Mouse (Mus musculus) lung, embryonic 16.5 days (tissue): Measurements from ENCODE around the gene Fndc3b. TPM values are rescaled to one million over a fixed set of nuclear protein-coding genes. Genes with fewer than 3 reads are reported as not detected.

ENCODE experiments used
- ATAC-seq: fragments of 200-750 bp; cut with Nextera tagmentation; 2 replicates; pipeline ENCODE4 v1.8.0; 2017; ENCODE audit warnings: low read depth, mild to moderate bottlenecking, moderate library complexity
- H3K27ac ChIP-seq: fragments of 300-500 bp; sonication (generic); 2 replicates; pipeline ENCODE4 v1.5.1; 2014; ENCODE audit warnings: mild to moderate bottlenecking, control low read depth, low read length
- H3K27me3 ChIP-seq: fragments of 300-500 bp; sonication (generic); 2 replicates; pipeline ENCODE4 v1.6.1; 2014; ENCODE audit warnings: low read depth, low read length, mixed read lengths; ENCODE audit not compliant: control insufficient read depth, insufficient read depth
- H3K36me3 ChIP-seq: fragments of 300-500 bp; sonication (generic); 2 replicates; pipeline ENCODE4 v1.6.1; 2014; ENCODE audit warnings: low read length; ENCODE audit not compliant: control insufficient read depth, insufficient read depth
- H3K4me1 ChIP-seq: fragments of 300-500 bp; sonication (generic); replicated peaks from 2 replicates; pipeline ENCODE4 v1.6.1; 2014; ENCODE audit warnings: low read length, mixed read lengths; ENCODE audit not compliant: control insufficient read depth, insufficient read depth
- H3K4me2 ChIP-seq: fragments of 300-500 bp; sonication (generic); 2 replicates; pipeline ENCODE4 v1.6.1; 2014; ENCODE audit warnings: low read depth, low read length, control low read depth
- H3K4me3 ChIP-seq: fragments of 300-500 bp; sonication (generic); 2 replicates; pipeline ENCODE4 v1.5.1; 2014; ENCODE audit warnings: mild to moderate bottlenecking, low read length, control low read depth
- H3K9ac ChIP-seq: fragments of 300-500 bp; sonication (generic); 2 replicates; pipeline ENCODE4 v1.6.1; 2014; ENCODE audit warnings: low read length, control low read depth
- H3K9me3 ChIP-seq: fragments of 300-500 bp; sonication (generic); 2 replicates; pipeline ENCODE4 v1.6.1; 2016; ENCODE audit warnings: low read length; ENCODE audit not compliant: control insufficient read depth
- WGBS: fragments of 180-500 bp; shearing (Covaris S2); extraction: QIAGEN DNeasy Blood & Tissue Kit; methylation state at CpG from one replicate; pipeline ENCODE4 v1.1.7; 2014; 5-methylcytosine and 5-hydroxymethylcytosine counted together
- polyA plus RNA-seq: library from polyadenylated mRNA; unstranded; fragments of >200 nt; fragmentation: Nextera tagmentation; extraction: Ambion mirVana; gene quantifications from 2 replicates; pipeline ENCODE4 v1.2.1, GENCODE M21; 2015

Fndc3b gene
- polyA plus RNA-seq, 1 experiment from 2014 or later, result 36.3 TPM

DNA sequence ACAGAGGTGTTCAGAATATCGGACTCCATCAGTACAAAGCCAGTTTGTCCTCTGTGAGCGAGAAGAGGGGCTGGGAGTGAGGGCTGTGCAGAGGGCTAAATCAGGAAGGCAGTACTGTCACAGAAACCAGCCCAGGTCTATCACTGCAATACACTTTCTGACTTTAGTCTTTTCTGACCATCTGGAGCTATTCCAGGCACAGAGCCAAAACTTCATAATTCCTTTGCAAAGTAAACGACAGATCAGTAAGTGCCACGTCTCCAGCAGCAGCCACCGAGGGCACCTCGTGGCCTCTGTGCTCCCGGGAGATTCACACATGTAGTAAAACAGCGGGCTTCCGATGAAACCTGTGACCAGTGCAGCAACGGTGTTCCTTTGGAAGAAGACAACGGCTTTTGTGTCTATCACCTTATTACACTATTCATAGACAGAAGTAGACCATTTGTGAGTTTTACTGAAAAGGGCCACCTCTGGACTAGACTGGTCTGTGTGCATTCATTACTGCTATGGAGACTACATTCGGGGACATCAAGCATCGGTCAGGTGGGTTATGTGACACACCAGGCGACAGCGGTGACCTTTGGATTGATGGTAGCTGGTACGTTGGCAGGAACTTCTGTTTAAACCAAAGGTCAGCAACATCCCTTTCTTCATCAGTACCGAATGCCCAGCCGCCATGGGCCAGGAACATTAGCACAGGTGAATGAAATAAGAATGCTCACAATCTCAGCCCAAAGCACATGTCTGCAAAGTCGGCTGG is 24.2 kb downstream of the Fndc3b start:
- H3K9ac ChIP-seq, result no peak overlapping the region
- H3K9me3 ChIP-seq, result no peaks in the 10 kb centered on the region
- no peak overlapping the region for H3K4me3 ChIP-seq
- peaks cover 75% of the 10 kb centered on the region for H3K4me1 ChIP-seq
- no peaks in the 10 kb centered on the region; the same call in 1 of the 2 replicates for H3K36me3 ChIP-seq
- peak; percentile 14; the same call in 1 of the 2 replicates for ATAC-seq
- 0 out of 2 replicates have a peak overlapping the region, but pooled peaks have one; percentile 7 for H3K4me2 ChIP-seq
- H3K27ac ChIP-seq, result peak overlapping the region; percentile 14
- H3K27me3 ChIP-seq, result no peaks in the 10 kb centered on the region
- 46% methylated on average over 19 of the region's 19 CpGs for WGBS

DNA sequence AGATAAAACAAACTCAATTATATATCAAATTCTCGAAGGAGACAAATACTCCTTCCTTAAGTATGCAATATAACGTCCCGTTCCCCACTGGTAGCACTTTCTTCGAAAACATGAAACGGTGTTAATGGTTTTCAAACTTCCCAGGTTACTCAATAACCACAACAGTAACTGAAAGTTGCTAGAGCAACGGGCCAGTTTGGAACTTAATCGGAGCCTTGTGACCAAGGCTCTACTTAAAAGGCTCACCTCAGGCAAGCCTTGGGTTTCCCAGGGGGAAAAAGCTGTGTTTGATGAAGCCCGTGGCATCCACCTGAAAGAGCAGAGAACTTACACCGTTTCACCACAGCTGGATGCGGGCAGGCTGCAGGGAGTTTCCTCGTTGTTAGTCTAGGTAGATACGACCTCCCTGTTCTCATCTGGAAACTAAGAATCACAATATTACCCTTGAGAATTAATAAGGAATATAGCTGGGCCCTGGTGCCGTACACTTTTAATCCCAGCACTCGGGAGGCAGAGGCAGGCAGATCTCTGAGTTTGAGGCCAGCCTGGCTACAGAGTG is 25.4 kb downstream of the Fndc3b start:
- no peaks in the 10 kb centered on the region for H3K27me3 ChIP-seq
- H3K9me3 ChIP-seq, result no peaks in the 10 kb centered on the region
- WGBS, result 72% methylated on average over 14 of the region's 14 CpGs
- H3K27ac ChIP-seq, result 0 out of 2 replicates have a peak overlapping the region, but pooled peaks have one; percentile 38
- H3K9ac ChIP-seq, result no peak overlapping the region
- no peak for ATAC-seq
- peaks cover 63% of the 10 kb centered on the region for H3K4me1 ChIP-seq
- no peak overlapping the region for H3K4me2 ChIP-seq
- H3K36me3 ChIP-seq, result no peaks in the 10 kb centered on the region; the same call in 1 of the 2 replicates
- no peak overlapping the region for H3K4me3 ChIP-seq

DNA sequence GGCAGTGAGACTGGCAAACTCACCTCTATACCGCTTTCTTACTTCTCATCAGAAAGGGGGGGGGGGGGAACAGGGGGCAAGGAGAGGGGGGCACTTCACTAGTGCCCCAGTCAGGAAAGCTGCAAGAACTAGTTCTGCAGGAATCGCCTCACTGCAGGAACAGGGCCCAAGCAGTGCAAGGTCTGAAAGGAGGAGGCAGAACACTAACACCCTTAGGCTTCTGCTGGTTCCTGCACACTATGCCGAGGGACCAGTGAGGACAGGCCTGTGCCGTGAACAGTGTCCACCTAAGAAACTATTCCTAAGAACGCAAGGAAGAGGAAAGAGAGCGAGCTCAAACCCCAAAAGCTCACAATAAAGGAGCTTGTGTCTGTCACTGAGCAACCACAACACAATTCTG is 26.0 kb downstream of the Fndc3b start:
- ATAC-seq, result peak; percentile 6; the same call in 1 of the 2 replicates

DNA sequence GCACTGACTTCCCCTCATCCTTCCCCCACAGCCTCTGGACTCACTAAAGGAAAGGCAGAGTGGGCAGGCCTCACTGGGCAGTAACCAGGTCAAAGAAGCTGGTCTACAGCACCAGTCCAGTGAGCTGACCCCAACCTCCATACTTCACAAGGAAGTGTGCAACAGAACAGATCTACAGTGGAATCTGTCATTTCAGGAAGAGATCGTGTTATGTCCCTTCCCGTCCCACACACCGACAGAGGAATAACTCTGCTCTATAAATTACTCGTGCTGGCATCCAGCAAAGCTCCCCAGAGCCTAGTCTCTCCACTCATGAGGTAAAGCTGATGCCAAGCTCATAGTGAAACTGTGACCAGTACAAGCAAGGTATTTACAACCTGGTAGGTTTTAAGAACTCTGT is 27.7 kb downstream of the Fndc3b start:
- ATAC-seq, result no peak
- Histone ChIP-seq H3K27me3 (no peaks in the 10 kb centered on the region), H3K9ac (no peak overlapping the region), H3K4me2 (no peak overlapping the region), H3K27ac (no peak overlapping the region), H3K4me3 (no peak overlapping the region), H3K36me3 (peaks cover 3% of the 10 kb centered on the region), H3K9me3 (no peaks in the 10 kb centered on the region), H3K4me1 (peaks cover 42% of the 10 kb centered on the region)
- WGBS, result 53% methylated on average over 4 of the region's 4 CpGs

More for the DNA sequence above, 26.0 kb downstream of the Fndc3b start:
- Histone ChIP-seq H3K27ac (0 out of 2 replicates have a peak overlapping the region, but pooled peaks have one; percentile 1), H3K4me1 (peaks cover 58% of the 10 kb centered on the region), H3K4me3 (no peak overlapping the region), H3K4me2 (no peak overlapping the region), H3K27me3 (no peaks in the 10 kb centered on the region), H3K9ac (no peak overlapping the region), H3K36me3 (peaks cover 1% of the 10 kb centered on the region), H3K9me3 (no peaks in the 10 kb centered on the region)
- WGBS, result 56% methylated on average over 6 of the region's 6 CpGs

DNA sequence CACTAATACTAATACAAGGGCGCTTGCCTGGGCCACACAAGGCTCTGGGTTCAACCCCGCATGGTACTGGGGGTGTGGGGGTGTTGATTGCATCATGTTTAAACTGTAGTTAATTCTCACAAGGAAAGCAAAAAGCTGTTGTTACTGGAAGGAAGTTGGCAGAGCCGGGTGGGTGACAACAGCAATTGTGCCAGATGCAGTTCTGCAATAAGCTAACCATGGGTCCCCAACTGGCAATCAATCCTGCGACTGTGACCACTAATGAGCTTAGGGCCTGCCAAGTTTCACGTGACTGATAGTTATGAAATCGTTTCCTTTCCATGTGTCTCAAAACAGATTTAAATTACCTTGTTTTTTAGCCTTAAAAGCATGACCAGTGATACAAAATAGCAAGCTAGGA is 33.5 kb downstream of the Fndc3b start:
- peaks cover 25% of the 10 kb centered on the region for H3K4me1 ChIP-seq
- no peaks in the 10 kb centered on the region for H3K9me3 ChIP-seq
- H3K9ac ChIP-seq, result no peak overlapping the region
- no peaks in the 10 kb centered on the region for H3K27me3 ChIP-seq
- ATAC-seq, result 0 out of 2 replicates have a peak, but pooled peaks have one; percentile 56
- no peak overlapping the region; the same call in 1 of the 2 replicates for H3K27ac ChIP-seq
- no peak overlapping the region for H3K4me3 ChIP-seq
- WGBS, result 49% methylated on average over 6 of the region's 6 CpGs
- peaks cover 3% of the 10 kb centered on the region for H3K36me3 ChIP-seq
- H3K4me2 ChIP-seq, result no peak overlapping the region

DNA sequence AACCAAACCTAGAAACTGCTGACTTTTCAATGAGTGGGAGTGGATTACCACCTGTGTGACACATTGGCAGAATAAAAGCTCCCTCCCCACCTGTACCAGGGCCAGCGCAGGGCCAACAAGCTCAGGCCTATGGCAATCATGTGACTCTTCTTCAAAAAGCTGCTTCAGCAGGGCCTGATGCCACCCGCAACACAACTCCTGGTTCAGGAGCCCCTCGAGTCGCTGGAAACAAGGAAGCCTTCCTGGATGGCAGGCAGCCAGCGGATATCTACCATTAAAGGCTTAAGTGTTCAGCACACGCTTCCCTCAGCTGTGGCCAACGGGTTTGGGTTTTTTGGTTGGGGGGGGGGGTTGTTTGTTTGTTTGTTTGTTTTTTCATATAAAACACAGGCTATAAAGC is 37.4 kb downstream of the Fndc3b start:
- Histone ChIP-seq H3K36me3 (no peaks in the 10 kb centered on the region), H3K9me3 (no peaks in the 10 kb centered on the region), H3K27me3 (no peaks in the 10 kb centered on the region), H3K4me2 (no peak overlapping the region), H3K4me1 (peaks cover 38% of the 10 kb centered on the region), H3K9ac (no peak overlapping the region), H3K27ac (no peak overlapping the region), H3K4me3 (no peak overlapping the region)
- WGBS, result 38% methylated on average over 7 of the region's 7 CpGs
- ATAC-seq, result peak; percentile 21

DNA sequence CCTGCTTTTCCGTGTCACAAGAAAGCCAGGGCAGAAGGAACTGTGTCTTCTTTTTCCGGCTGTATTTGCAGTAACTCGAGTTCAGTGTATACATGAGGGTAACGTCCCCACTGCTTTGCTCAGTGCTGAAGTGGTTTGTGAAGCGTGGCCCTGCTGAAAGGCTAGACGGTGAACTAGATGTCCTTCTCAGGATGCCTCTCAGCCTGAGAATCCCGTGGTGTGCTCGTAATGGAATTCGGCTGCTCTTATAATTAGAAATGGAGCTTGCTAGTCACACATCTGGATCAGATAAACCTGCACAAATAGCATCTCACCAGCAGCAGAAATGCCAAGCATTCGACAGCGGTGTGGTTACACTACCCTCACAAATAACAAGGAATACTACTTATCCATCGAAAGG is 40.7 kb downstream of the Fndc3b start:
- H3K9me3 ChIP-seq, result no peaks in the 10 kb centered on the region
- H3K27me3 ChIP-seq, result no peaks in the 10 kb centered on the region
- H3K4me3 ChIP-seq, result no peak overlapping the region
- no peaks in the 10 kb centered on the region for H3K36me3 ChIP-seq
- H3K9ac ChIP-seq, result no peak overlapping the region
- 0 out of 2 replicates have a peak overlapping the region, but pooled peaks have one; percentile 17 for H3K27ac ChIP-seq
- H3K4me1 ChIP-seq, result peaks cover 32% of the 10 kb centered on the region
- H3K4me2 ChIP-seq, result no peak overlapping the region
- ATAC-seq, result no peak
- 58% methylated on average over 12 of the region's 12 CpGs for WGBS

DNA sequence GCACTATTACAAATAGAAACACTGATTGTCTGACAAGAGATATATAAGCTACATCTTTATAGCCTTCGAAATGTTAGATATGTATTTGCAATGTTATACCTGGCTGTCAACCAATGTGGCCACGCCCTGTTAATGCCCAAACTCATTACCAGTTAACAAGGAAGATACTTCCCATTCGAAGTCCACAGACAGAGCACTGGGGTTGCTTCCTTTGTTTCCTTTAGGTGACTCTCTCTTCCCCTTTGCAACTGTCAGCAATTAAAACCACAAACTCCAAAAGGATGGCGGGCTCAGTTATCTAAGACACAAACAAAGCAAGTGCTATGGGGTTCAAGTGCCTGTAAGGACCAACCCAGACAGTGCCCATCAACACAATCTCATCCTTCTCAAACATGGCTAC is 43.8 kb downstream of the Fndc3b start:
- 78% methylated on average over 4 of the region's 4 CpGs for WGBS
- Histone ChIP-seq H3K4me2 (no peak overlapping the region), H3K27ac (no peak overlapping the region), H3K4me1 (peaks cover 20% of the 10 kb centered on the region), H3K27me3 (no peaks in the 10 kb centered on the region), H3K36me3 (no peaks in the 10 kb centered on the region), H3K9me3 (no peaks in the 10 kb centered on the region), H3K4me3 (no peak overlapping the region), H3K9ac (no peak overlapping the region)
- no peak for ATAC-seq

DNA sequence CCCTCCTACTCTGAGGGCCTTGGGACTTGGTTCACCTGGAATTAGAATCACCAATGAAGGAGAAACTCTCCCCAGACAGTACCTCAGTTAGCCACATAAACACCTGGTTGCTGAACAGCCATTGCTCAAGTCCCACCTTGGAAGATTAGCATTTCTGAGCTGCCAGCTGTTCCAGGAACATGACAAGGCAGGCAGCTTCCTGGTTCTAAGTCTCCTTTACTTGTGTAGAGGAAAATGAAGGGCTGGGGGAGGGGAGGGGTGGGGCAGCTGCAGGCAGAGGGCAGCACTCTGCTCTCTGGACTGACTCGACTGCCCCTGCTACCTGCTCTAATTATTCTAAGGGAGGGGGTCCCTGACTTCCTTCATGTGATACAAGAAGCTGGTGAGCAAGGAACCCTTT is 45.8 kb downstream of the Fndc3b start:
- Histone ChIP-seq H3K4me3 (no peak overlapping the region), H3K27me3 (no peaks in the 10 kb centered on the region), H3K9me3 (no peaks in the 10 kb centered on the region), H3K27ac (0 out of 2 replicates have a peak overlapping the region, but pooled peaks have one; percentile 32), H3K36me3 (no peaks in the 10 kb centered on the region), H3K4me1 (peaks cover 13% of the 10 kb centered on the region), H3K9ac (no peak overlapping the region), H3K4me2 (no peak overlapping the region)
- WGBS, result 15% methylated on average over 1 of the region's 1 CpGs
- ATAC-seq, result peak; percentile 32; the same call in 1 of the 2 replicates
